In the genomic region with DNA sequence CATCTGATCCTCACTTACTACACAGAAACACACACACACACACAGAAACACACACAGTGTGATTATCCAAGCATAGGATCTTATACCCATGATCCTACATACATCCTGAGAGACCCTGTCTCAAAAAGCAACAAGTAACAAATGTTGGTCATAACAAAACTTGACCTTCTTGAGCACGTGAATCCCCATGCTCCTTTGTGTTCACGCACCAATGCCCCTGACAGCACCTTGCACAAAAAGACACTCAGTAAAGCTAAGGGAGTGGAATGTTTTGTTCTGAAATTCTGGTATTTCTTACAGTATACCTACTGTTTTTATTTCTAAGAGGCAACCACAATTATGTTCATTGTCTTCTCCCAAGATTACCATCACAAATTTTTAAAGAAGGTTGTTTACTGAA, we compare ENCODE assay signal across 10 mouse cellular contexts. TPM values are rescaled to one million over a fixed set of nuclear protein-coding genes. Genes with fewer than 3 reads are reported as not detected.
DNase-seq lines count a peak whose midpoint lies in the region; ATAC-seq and TF ChIP-seq lines count a peak whose summit lies in the region.
"Had no signal": no experiment of that assay in that cellular context is flagged by ENCODE, and none has a peak within 500 bp of the region (broad histone marks: within the 10 kb centered on the region; RNA-seq: fewer than 3 reads in every experiment).

No protein-coding gene starts in this region.

- peak overlapping the region; percentile 89 for H3K9ac ChIP-seq in heart, embryonic 14.5 days (ENCODE audit: low read length)
- H3K9ac ChIP-seq in ES-Bruce4 (ENCODE audit: low read depth, poor library complexity, severe bottlenecking) = peak overlapping the region; percentile 92
- no peak overlapping the region; the same call in 1 of the 2 replicates for H3K9ac ChIP-seq in forebrain, embryonic 16.5 days (replicated peaks; ENCODE audit: low read depth, low read length)
- H3K9ac ChIP-seq in liver, embryonic 16.5 days (ENCODE audit: low read depth, low read length) = no peak overlapping the region

- intact Hi-C loops in heart, postnatal 14 days (cut with DNase I) = no loop called here

- TF ChIP-seq POLR2A in ES-Bruce4 (IDR thresholded peaks at IDR 0.05; ENCODE audit: insufficient read depth, low read length) = no peak

- DNase-seq in heart, postnatal 14 days = no peak
- no peak for DNase-seq in adrenal gland, adult 18-20 months (ENCODE audit: low spot score in 2 of 2)
- DNase-seq: kidney, postnatal 4 days had no signal

- peaks cover 6 to 23% of the 10 kb centered on the region in 2 experiments for H3K4me1 ChIP-seq in heart, embryonic 14.5 days (ENCODE audit: control insufficient read depth in 2 of 2, insufficient read depth in 2 of 2, low read length in 2 of 2)
- no peaks in the 10 kb centered on the region for H3K4me1 ChIP-seq in ES-Bruce4 (ENCODE audit: control insufficient read depth, insufficient read depth, low read length)
- peaks cover 19% of the 10 kb centered on the region for H3K4me1 ChIP-seq in forebrain, embryonic 16.5 days (replicated peaks; ENCODE audit: control insufficient read depth, insufficient read depth, low read length)
- peaks cover 16% of the 10 kb centered on the region for H3K4me1 ChIP-seq in liver, embryonic 16.5 days (ENCODE audit: control insufficient read depth, low read depth, low read length)

- TF ChIP-seq CTCF in ES-Bruce4 (IDR thresholded peaks at IDR 0.05; ENCODE audit: low read depth, low read length) = no peak

- peaks cover 4% of the 10 kb centered on the region; the same call in 1 of the 2 replicates for H3K27me3 ChIP-seq in heart, embryonic 14.5 days (ENCODE audit: control insufficient read depth, insufficient read depth, low read length)
- no peaks in the 10 kb centered on the region for H3K27me3 ChIP-seq in ES-Bruce4 (ENCODE audit: control insufficient read depth, insufficient read depth, low read length, poor library complexity, severe bottlenecking)
- H3K27me3 ChIP-seq in forebrain, embryonic 16.5 days (replicated peaks; ENCODE audit: control insufficient read depth, insufficient read depth, low read length) = no peaks in the 10 kb centered on the region
- peaks cover 4% of the 10 kb centered on the region for H3K27me3 ChIP-seq in liver, embryonic 16.5 days (ENCODE audit: control insufficient read depth, insufficient read depth, low read depth, low read length)

- no peak for TF ChIP-seq EP300 in ES-Bruce4 (IDR thresholded peaks at IDR 0.05; ENCODE audit: insufficient read depth, low read depth, low read length)

- H3K9me3 ChIP-seq in heart, embryonic 14.5 days (ENCODE audit: control insufficient read depth, low read length) = no peaks in the 10 kb centered on the region
- no peaks in the 10 kb centered on the region for H3K9me3 ChIP-seq in ES-Bruce4 (replicated peaks; ENCODE audit: control insufficient read depth, insufficient read depth, low read length, poor library complexity, severe bottlenecking)
- H3K9me3 ChIP-seq in forebrain, embryonic 16.5 days (ENCODE audit: control insufficient read depth, low read length) = no peaks in the 10 kb centered on the region
- H3K9me3 ChIP-seq in liver, embryonic 16.5 days (replicated peaks; ENCODE audit: control insufficient read depth, low read length) = no peaks in the 10 kb centered on the region

- H3K4me2 ChIP-seq in heart, embryonic 14.5 days (ENCODE audit: low read length) = peak overlapping the region; percentile 90; the same call in 1 of the 2 replicates
- peak overlapping the region; percentile 65 for H3K4me2 ChIP-seq in forebrain, embryonic 16.5 days (ENCODE audit: low read length)
- H3K4me2 ChIP-seq in liver, embryonic 16.5 days (ENCODE audit: low read depth, low read length) = peak overlapping the region; percentile 89

- 81% methylated on average over 2 of the region's 2 CpGs for WGBS in heart, embryonic 14.5 days
- WGBS in forebrain, embryonic 16.5 days = 53% methylated on average over 2 of the region's 2 CpGs
- WGBS in liver, embryonic 16.5 days (ENCODE audit: insufficient replicate concordance) = 81% methylated on average over 2 of the region's 2 CpGs

- no peak overlapping the region for H3K27ac ChIP-seq in heart, embryonic 14.5 days (replicated peaks in 1 of 2; ENCODE audit: control insufficient read depth in 1 of 2, insufficient read depth in 1 of 2, low read depth in 2 of 2, low read length in 2 of 2)
- no peak overlapping the region for H3K27ac ChIP-seq in ES-Bruce4 (ENCODE audit: insufficient read depth, low read length)
- H3K27ac ChIP-seq in forebrain, embryonic 16.5 days (ENCODE audit: low read length) = no peak overlapping the region
- no peak overlapping the region for H3K27ac ChIP-seq in liver, embryonic 16.5 days (ENCODE audit: low read length)

- ATAC-seq in heart, embryonic 14.5 days (ENCODE audit: insufficient number of reproducible peaks, insufficient read depth, low FRiP score, low read depth) = no peak
- ATAC-seq in forebrain, embryonic 16.5 days = no peak
- no peak for ATAC-seq in liver, embryonic 16.5 days (ENCODE audit: low read depth)
- no peak for ATAC-seq in inflammation-experienced regulatory T-cells, adult 6 months
- no peak for ATAC-seq in monocyte, adult 5-6 weeks (replicated peaks; ENCODE audit: insufficient number of reproducible peaks, low FRiP score, low TSS enrichment, poor library complexity, severe bottlenecking)

- no peak overlapping the region for H3K4me3 ChIP-seq in heart, embryonic 14.5 days (ENCODE audit: control insufficient read depth in 1 of 2, insufficient read depth in 1 of 2, low read depth in 1 of 2, low read length in 2 of 2)
- no peak overlapping the region for H3K4me3 ChIP-seq in ES-Bruce4 (ENCODE audit: low read depth, low read length)
- no peak overlapping the region for H3K4me3 ChIP-seq in forebrain, embryonic 16.5 days (replicated peaks; ENCODE audit: low read length)
- peak overlapping the region; percentile 75 for H3K4me3 ChIP-seq in liver, embryonic 16.5 days (ENCODE audit: low read depth, low read length)

- H3K36me3 ChIP-seq in heart, embryonic 14.5 days (ENCODE audit: control insufficient read depth, insufficient read depth, low read length) = peaks cover 32% of the 10 kb centered on the region
- H3K36me3 ChIP-seq in ES-Bruce4 (ENCODE audit: control insufficient read depth, insufficient read depth, low read length, poor library complexity, severe bottlenecking) = peaks cover 26% of the 10 kb centered on the region
- peaks cover 16% of the 10 kb centered on the region for H3K36me3 ChIP-seq in forebrain, embryonic 16.5 days (ENCODE audit: control insufficient read depth, insufficient read depth)
- peaks cover 16% of the 10 kb centered on the region; the same call in 1 of the 2 replicates for H3K36me3 ChIP-seq in liver, embryonic 16.5 days (ENCODE audit: control insufficient read depth, insufficient read depth)

RNA-seq across cellular contexts. Expression of a gene that starts 1.2 kb away (rescaled TPM):
- polyA plus RNA-seq in heart, embryonic 14.5 days (2014; fragmentation: Nextera tagmentation; extraction: Ambion mirVana) = 100 and 103 TPM in 2 replicates
- 10 to 100 TPM; 39.2 to 40.5 TPM for total RNA-seq in heart, postnatal 14 days (2021)
- 152 and 195 TPM in 2 replicates for polyA plus RNA-seq in ES-Bruce4 (2011; ENCODE audit: insufficient read depth, insufficient read length, low read depth, missing spikeins)
- polyA plus RNA-seq in forebrain, embryonic 16.5 days (2015; fragmentation: Nextera tagmentation; extraction: Ambion mirVana) = 188 and 190 TPM in 2 replicates
- 87.3 and 98.5 TPM in 2 replicates for polyA plus RNA-seq in liver, embryonic 16.5 days (2015; fragmentation: Nextera tagmentation; extraction: Ambion mirVana)
- 10 to 100 TPM; 64.6 to 70.2 TPM for total RNA-seq in adrenal gland, adult 18-20 months (2021)
- 100 to 1,000 TPM; 111 to 148 (median 126) TPM for polyA plus RNA-seq in inflammation-experienced regulatory T-cells, adult 6 months (2017; shearing (Covaris generic))
- 67.8 to 73.5 TPM (median 72.3 TPM) in 3 replicates for total RNA-seq in monocyte, adult 5-6 weeks (2017)

RNA-seq across cellular contexts. Expression of a gene that starts 1.4 kb away (rescaled TPM):
- polyA plus RNA-seq in heart, embryonic 14.5 days (2014; fragmentation: Nextera tagmentation; extraction: Ambion mirVana) = 0.70 and 0.71 TPM in 2 replicates
- under 1 TPM; 0.14 to 0.22 TPM for total RNA-seq in heart, postnatal 14 days (2021)
- polyA plus RNA-seq in ES-Bruce4 (2011; ENCODE audit: insufficient read depth, insufficient read length, low read depth, missing spikeins) = 0.37 and 1.2 TPM in 2 replicates
- 2.2 and 2.7 TPM in 2 replicates for polyA plus RNA-seq in forebrain, embryonic 16.5 days (2015; fragmentation: Nextera tagmentation; extraction: Ambion mirVana)
- polyA plus RNA-seq in liver, embryonic 16.5 days (2015; fragmentation: Nextera tagmentation; extraction: Ambion mirVana) = 0.93 and 1.2 TPM in 2 replicates
- total RNA-seq in adrenal gland, adult 18-20 months (2021) = under 1 TPM; 0.32 to 0.36 TPM
- not detected for polyA plus RNA-seq in inflammation-experienced regulatory T-cells, adult 6 months (2017; shearing (Covaris generic))
- not detected in 3 replicates for total RNA-seq in monocyte, adult 5-6 weeks (2017)

RNA-seq across cellular contexts. Expression of a gene that starts 5.4 kb away (rescaled TPM):
- polyA plus RNA-seq in heart, embryonic 14.5 days (2014; fragmentation: Nextera tagmentation; extraction: Ambion mirVana) = not detected in 2 replicates
- total RNA-seq in heart, postnatal 14 days (2021) = not detected
- not detected in 2 replicates for polyA plus RNA-seq in ES-Bruce4 (2011; ENCODE audit: insufficient read depth, insufficient read length, low read depth, missing spikeins)
- polyA plus RNA-seq in forebrain, embryonic 16.5 days (2015; fragmentation: Nextera tagmentation; extraction: Ambion mirVana) = not detected in 2 replicates
- polyA plus RNA-seq in liver, embryonic 16.5 days (2015; fragmentation: Nextera tagmentation; extraction: Ambion mirVana) = not detected in 2 replicates
- total RNA-seq in adrenal gland, adult 18-20 months (2021) = not detected
- not detected for polyA plus RNA-seq in inflammation-experienced regulatory T-cells, adult 6 months (2017; shearing (Covaris generic))
- total RNA-seq in monocyte, adult 5-6 weeks (2017) = not detected in 3 replicates
- total RNA-seq: ES-E14 had no signal

RNA-seq across cellular contexts. Expression of a gene that starts 21.2 kb away (rescaled TPM):
- 0.15 TPM in 1 of 2 replicates, not detected in the other for polyA plus RNA-seq in heart, embryonic 14.5 days (2014; fragmentation: Nextera tagmentation; extraction: Ambion mirVana)
- total RNA-seq in heart, postnatal 14 days (2021) = under 1 TPM; 0.15 to 0.36 TPM
- polyA plus RNA-seq in ES-Bruce4 (2011; ENCODE audit: insufficient read depth, insufficient read length, low read depth, missing spikeins) = not detected in 2 replicates
- 1.3 and 2.3 TPM in 2 replicates for polyA plus RNA-seq in forebrain, embryonic 16.5 days (2015; fragmentation: Nextera tagmentation; extraction: Ambion mirVana)
- polyA plus RNA-seq in liver, embryonic 16.5 days (2015; fragmentation: Nextera tagmentation; extraction: Ambion mirVana) = 7.4 and 8.3 TPM in 2 replicates
- total RNA-seq in adrenal gland, adult 18-20 months (2021) = 1 to 10 TPM in 1 of 2 experiments, under 1 TPM in 1; 0.76 to 1.1 TPM
- polyA plus RNA-seq in inflammation-experienced regulatory T-cells, adult 6 months (2017; shearing (Covaris generic)) = not detected
- total RNA-seq in monocyte, adult 5-6 weeks (2017) = not detected in 3 replicates

RNA-seq across cellular contexts. Expression of a gene that starts 43.9 kb away (rescaled TPM):
- 0.61 and 0.67 TPM in 2 replicates for polyA plus RNA-seq in heart, embryonic 14.5 days (2014; fragmentation: Nextera tagmentation; extraction: Ambion mirVana)
- total RNA-seq in heart, postnatal 14 days (2021) = 10 to 100 TPM; 20.4 to 25.4 TPM
- not detected in 2 replicates for polyA plus RNA-seq in ES-Bruce4 (2011; ENCODE audit: insufficient read depth, insufficient read length, low read depth, missing spikeins)
- 13.7 and 14.5 TPM in 2 replicates for polyA plus RNA-seq in forebrain, embryonic 16.5 days (2015; fragmentation: Nextera tagmentation; extraction: Ambion mirVana)
- not detected in 2 replicates for polyA plus RNA-seq in liver, embryonic 16.5 days (2015; fragmentation: Nextera tagmentation; extraction: Ambion mirVana)
- 1 to 10 TPM; 1.2 to 4.1 TPM for total RNA-seq in adrenal gland, adult 18-20 months (2021)
- not detected for polyA plus RNA-seq in inflammation-experienced regulatory T-cells, adult 6 months (2017; shearing (Covaris generic))
- total RNA-seq in monocyte, adult 5-6 weeks (2017) = not detected in 3 replicates

Comparison
In these comparisons a context has a peak if more than half of its experiments do, and no peak if none do; other contexts are left out.
1. H3K9ac ChIP-seq: peak in heart, embryonic 14.5 days (single experiment) and ES-Bruce4 (single experiment); none in forebrain, embryonic 16.5 days (single experiment) and liver, embryonic 16.5 days (single experiment).
2. Peak in every context shown above with its lines, with median percentiles within 50 percentile points of each other: H3K4me2 ChIP-seq.